Mouse (Mus musculus): ENCODE data around the gene Tent4b. TPM values are rescaled to one million over a fixed set of nuclear protein-coding genes. Genes with fewer than 3 reads are reported as not detected.

The Tent4b gene
- polyA plus RNA-seq, 1 experiment from 2014 or later = 5.9 TPM

- Histone ChIP-seq H3K4me1 (replicated peaks; ENCODE audit: control insufficient read depth, insufficient read depth, low read length) (0 out of 2 replicates have a peak, but pooled peaks cover 6% of the 10 kb centered on the region), H3K27ac (ENCODE audit: low read depth, low read length) (no peak overlapping the region), H3K9me3 (ENCODE audit: control insufficient read depth) (no peaks in the 10 kb centered on the region), H3K4me3 (ENCODE audit: low read depth, low read length) (no peak overlapping the region), H3K4me2 (replicated peaks; ENCODE audit: low read depth) (no peak overlapping the region), H3K27me3 (replicated peaks; ENCODE audit: control insufficient read depth, insufficient read depth, low read length) (peaks cover 25% of the 10 kb centered on the region), H3K36me3 (ENCODE audit: control insufficient read depth, insufficient read depth) (no peaks in the 10 kb centered on the region), H3K9ac (ENCODE audit: low read depth, low read length) (no peak overlapping the region)
- peak; percentile 56 for TF ChIP-seq CTCF (IDR thresholded peaks at IDR 0.05; ENCODE audit: low read depth)
- no peak for ATAC-seq
- 63% methylated on average over 7 of the region's 7 CpGs for WGBS
Measured at GRCm38 (mm10) chr8:88269107-88269875, 70.3 kb downstream of the Tent4b start.

GRCm38 (mm10) chr8:88270086-88270485 lies 71.1 kb downstream of the Tent4b start:
- TF ChIP-seq CTCF (IDR thresholded peaks at IDR 0.05; ENCODE audit: low read depth) = peak; percentile 19; the same call in 1 of the 2 replicates
- Histone ChIP-seq H3K4me1 (replicated peaks; ENCODE audit: control insufficient read depth, insufficient read depth, low read length) (0 out of 2 replicates have a peak, but pooled peaks cover 6% of the 10 kb centered on the region), H3K4me3 (ENCODE audit: low read depth, low read length) (no peak overlapping the region), H3K4me2 (replicated peaks; ENCODE audit: low read depth) (no peak overlapping the region), H3K27me3 (replicated peaks; ENCODE audit: control insufficient read depth, insufficient read depth, low read length) (peaks cover 25% of the 10 kb centered on the region), H3K9ac (ENCODE audit: low read depth, low read length) (no peak overlapping the region), H3K27ac (ENCODE audit: low read depth, low read length) (no peak overlapping the region), H3K36me3 (ENCODE audit: control insufficient read depth, insufficient read depth) (no peaks in the 10 kb centered on the region), H3K9me3 (ENCODE audit: control insufficient read depth) (no peaks in the 10 kb centered on the region)
- no peak for ATAC-seq
- 63% methylated on average over 3 of the region's 3 CpGs for WGBS

GRCm38 (mm10) chr8:88272231-88273050 lies 73.4 kb downstream of the Tent4b start, which contains the start of gene Adcy7:
TSS of gene Adcy7 (plus strand) at chr8:88272403.
- Histone ChIP-seq H3K27ac (ENCODE audit: low read depth, low read length) (no peak within 1 kb of the TSS), H3K4me1 (replicated peaks; ENCODE audit: control insufficient read depth, insufficient read depth, low read length) (0 out of 2 replicates have a peak, but pooled peaks cover 6% of the 10 kb centered on the region), H3K36me3 (ENCODE audit: control insufficient read depth, insufficient read depth) (no peaks in the 10 kb centered on the region), H3K4me2 (replicated peaks; ENCODE audit: low read depth) (peak within 1 kb of the TSS; percentile 82), H3K27me3 (replicated peaks; ENCODE audit: control insufficient read depth, insufficient read depth, low read length) (peaks cover 25% of the 10 kb centered on the region), H3K9me3 (ENCODE audit: control insufficient read depth) (no peaks in the 10 kb centered on the region), H3K9ac (ENCODE audit: low read depth, low read length) (peak within 1 kb of the TSS; percentile 42; the same call in 1 of the 2 replicates), H3K4me3 (ENCODE audit: low read depth, low read length) (peak within 1 kb of the TSS; percentile 43)
- 4% methylated on average over 62 of the region's 64 CpGs for WGBS
- TF ChIP-seq CTCF (IDR thresholded peaks at IDR 0.05; ENCODE audit: low read depth) = peak; percentile 74
- peak; percentile 42 for ATAC-seq

GRCm38 (mm10) chr8:88273051-88273430 lies 74.0 kb downstream of the Tent4b start:
- H3K4me2 ChIP-seq (replicated peaks; ENCODE audit: low read depth) = peak overlapping the region; percentile 82
- peaks cover 25% of the 10 kb centered on the region for H3K27me3 ChIP-seq (replicated peaks; ENCODE audit: control insufficient read depth, insufficient read depth, low read length)
- WGBS = 74% methylated on average over 7 of the region's 7 CpGs
- TF ChIP-seq CTCF (IDR thresholded peaks at IDR 0.05; ENCODE audit: low read depth) = no peak
- H3K4me1 ChIP-seq (replicated peaks; ENCODE audit: control insufficient read depth, insufficient read depth, low read length) = 0 out of 2 replicates have a peak, but pooled peaks cover 6% of the 10 kb centered on the region
- no peaks in the 10 kb centered on the region for H3K36me3 ChIP-seq (ENCODE audit: control insufficient read depth, insufficient read depth)
- 0 out of 2 replicates have a peak overlapping the region, but pooled peaks have one; percentile 43 for H3K4me3 ChIP-seq (ENCODE audit: low read depth, low read length)
- no peak for ATAC-seq
- no peak overlapping the region for H3K27ac ChIP-seq (ENCODE audit: low read depth, low read length)
- H3K9ac ChIP-seq (ENCODE audit: low read depth, low read length) = no peak overlapping the region
- no peaks in the 10 kb centered on the region for H3K9me3 ChIP-seq (ENCODE audit: control insufficient read depth)

GRCm38 (mm10) chr8:88274090-88274489 lies 75.1 kb downstream of the Tent4b start:
- Histone ChIP-seq H3K27me3 (replicated peaks; ENCODE audit: control insufficient read depth, insufficient read depth, low read length) (peaks cover 25% of the 10 kb centered on the region), H3K36me3 (ENCODE audit: control insufficient read depth, insufficient read depth) (no peaks in the 10 kb centered on the region), H3K27ac (ENCODE audit: low read depth, low read length) (no peak overlapping the region), H3K9ac (ENCODE audit: low read depth, low read length) (no peak overlapping the region), H3K4me3 (ENCODE audit: low read depth, low read length) (no peak overlapping the region), H3K9me3 (ENCODE audit: control insufficient read depth) (no peaks in the 10 kb centered on the region), H3K4me1 (replicated peaks; ENCODE audit: control insufficient read depth, insufficient read depth, low read length) (0 out of 2 replicates have a peak, but pooled peaks cover 6% of the 10 kb centered on the region), H3K4me2 (replicated peaks; ENCODE audit: low read depth) (no peak overlapping the region)
- 78% methylated on average over 5 of the region's 5 CpGs for WGBS
- TF ChIP-seq CTCF (IDR thresholded peaks at IDR 0.05; ENCODE audit: low read depth) = no peak
- ATAC-seq = no peak

GRCm38 (mm10) chr8:88279220-88279619 lies 80.2 kb downstream of the Tent4b start:
- Histone ChIP-seq H3K4me2 (replicated peaks; ENCODE audit: low read depth) (no peak overlapping the region), H3K9me3 (ENCODE audit: control insufficient read depth) (no peaks in the 10 kb centered on the region), H3K27ac (ENCODE audit: low read depth, low read length) (no peak overlapping the region), H3K27me3 (replicated peaks; ENCODE audit: control insufficient read depth, insufficient read depth, low read length) (no peaks in the 10 kb centered on the region), H3K9ac (ENCODE audit: low read depth, low read length) (no peak overlapping the region), H3K36me3 (ENCODE audit: control insufficient read depth, insufficient read depth) (no peaks in the 10 kb centered on the region), H3K4me3 (ENCODE audit: low read depth, low read length) (no peak overlapping the region), H3K4me1 (replicated peaks; ENCODE audit: control insufficient read depth, insufficient read depth, low read length) (no peaks in the 10 kb centered on the region)
- ATAC-seq = no peak
- TF ChIP-seq CTCF (IDR thresholded peaks at IDR 0.05; ENCODE audit: low read depth) = no peak
- 41% methylated on average over 5 of the region's 5 CpGs for WGBS
